Mouse (Mus musculus): ENCODE results near the gene Thnsl2. TPM values are rescaled to one million over a fixed set of nuclear protein-coding genes. Genes with fewer than 3 reads are reported as not detected.
A peak's percentile ranks its signal among the peaks of the same experiment; 100 is the strongest.

The Thnsl2 gene
- total and polyA plus RNA-seq, 2 experiments from 2014 or later = 4.9 to 7.3 TPM

GRCm38 (mm10) chr6:71154861-71155260 is 10.6 kb upstream of the Thnsl2 start:
- ATAC-seq (ENCODE audit: low FRiP score) = no peak
- H3K9me3 ChIP-seq (ENCODE audit: low read length) = no peaks in the 10 kb centered on the region
- TF ChIP-seq CTCF (IDR thresholded peaks at IDR 0.05) = no peak
- H3K4me1 ChIP-seq (ENCODE audit: insufficient read depth, low read length) = no peaks in the 10 kb centered on the region
- H3K36me3 ChIP-seq (ENCODE audit: insufficient read depth, low read length) = no peaks in the 10 kb centered on the region
- no peaks in the 10 kb centered on the region for H3K27me3 ChIP-seq (ENCODE audit: insufficient read depth, low read length)
- no peak overlapping the region for H3K9ac ChIP-seq (replicated peaks; ENCODE audit: low read length, poor library complexity, severe bottlenecking)
- H3K27ac ChIP-seq (ENCODE audit: low read depth, low read length) = no peak overlapping the region
- no peak for DNase-seq (ENCODE audit: low spot score)
- H3K4me2 ChIP-seq (ENCODE audit: low read depth, low read length, poor library complexity, severe bottlenecking) = no peak overlapping the region
- no peak overlapping the region for H3K4me3 ChIP-seq (ENCODE audit: low read depth, low read length)
- WGBS = 81% methylated on average over 6 of the region's 6 CpGs

GRCm38 (mm10) chr6:71153486-71153885 is 9.2 kb upstream of the Thnsl2 start:
- Histone ChIP-seq H3K4me3 (ENCODE audit: low read depth, low read length) (no peak overlapping the region), H3K9me3 (ENCODE audit: low read length) (no peaks in the 10 kb centered on the region), H3K4me1 (ENCODE audit: insufficient read depth, low read length) (no peaks in the 10 kb centered on the region), H3K4me2 (ENCODE audit: low read depth, low read length, poor library complexity, severe bottlenecking) (no peak overlapping the region), H3K36me3 (ENCODE audit: insufficient read depth, low read length) (no peaks in the 10 kb centered on the region), H3K9ac (replicated peaks; ENCODE audit: low read length, poor library complexity, severe bottlenecking) (no peak overlapping the region), H3K27me3 (ENCODE audit: insufficient read depth, low read length) (no peaks in the 10 kb centered on the region), H3K27ac (ENCODE audit: low read depth, low read length) (no peak overlapping the region)
- DNase-seq (ENCODE audit: low spot score) (no peak), ATAC-seq (ENCODE audit: low FRiP score) (no peak)
- TF ChIP-seq CTCF (IDR thresholded peaks at IDR 0.05) = no peak
- WGBS = 88% methylated on average over 4 of the region's 4 CpGs

- Histone ChIP-seq H3K27ac (ENCODE audit: low read depth, low read length) (no peak overlapping the region), H3K27me3 (ENCODE audit: insufficient read depth, low read length) (no peaks in the 10 kb centered on the region), H3K36me3 (ENCODE audit: insufficient read depth, low read length) (no peaks in the 10 kb centered on the region), H3K4me3 (ENCODE audit: low read depth, low read length) (no peak overlapping the region), H3K4me1 (ENCODE audit: insufficient read depth, low read length) (no peaks in the 10 kb centered on the region), H3K9ac (replicated peaks; ENCODE audit: low read length, poor library complexity, severe bottlenecking) (no peak overlapping the region), H3K9me3 (ENCODE audit: low read length) (no peaks in the 10 kb centered on the region), H3K4me2 (ENCODE audit: low read depth, low read length, poor library complexity, severe bottlenecking) (no peak overlapping the region)
- DNase-seq (ENCODE audit: low spot score) (no peak), ATAC-seq (ENCODE audit: low FRiP score) (no peak)
- no peak for TF ChIP-seq CTCF (IDR thresholded peaks at IDR 0.05)
- WGBS = 33% methylated on average over 10 of the region's 10 CpGs
Observed at GRCm38 (mm10) chr6:71151098-71151497, 6.9 kb upstream of the Thnsl2 start.

GRCm38 (mm10) chr6:71149534-71149933 is 5.3 kb upstream of the Thnsl2 start:
- no peaks in the 10 kb centered on the region for H3K27me3 ChIP-seq (ENCODE audit: insufficient read depth, low read length)
- H3K9ac ChIP-seq (replicated peaks; ENCODE audit: low read length, poor library complexity, severe bottlenecking) = no peak overlapping the region
- H3K9me3 ChIP-seq (ENCODE audit: low read length) = no peaks in the 10 kb centered on the region
- no peak overlapping the region for H3K27ac ChIP-seq (ENCODE audit: low read depth, low read length)
- H3K4me3 ChIP-seq (ENCODE audit: low read depth, low read length) = no peak overlapping the region
- DNase-seq (ENCODE audit: low spot score) = peak; percentile 52
- TF ChIP-seq CTCF (IDR thresholded peaks at IDR 0.05) = peak; percentile 84
- no peak overlapping the region for H3K4me2 ChIP-seq (ENCODE audit: low read depth, low read length, poor library complexity, severe bottlenecking)
- no peaks in the 10 kb centered on the region for H3K36me3 ChIP-seq (ENCODE audit: insufficient read depth, low read length)
- WGBS = 17% methylated on average over 5 of the region's 5 CpGs
- H3K4me1 ChIP-seq (ENCODE audit: insufficient read depth, low read length) = no peaks in the 10 kb centered on the region
- no peak; the same call in 1 of the 2 replicates for ATAC-seq (ENCODE audit: low FRiP score)

GRCm38 (mm10) chr6:71148336-71148735 is 4.1 kb upstream of the Thnsl2 start:
- no peaks in the 10 kb centered on the region for H3K9me3 ChIP-seq (ENCODE audit: low read length)
- no peak overlapping the region for H3K4me2 ChIP-seq (ENCODE audit: low read depth, low read length, poor library complexity, severe bottlenecking)
- H3K27me3 ChIP-seq (ENCODE audit: insufficient read depth, low read length) = no peaks in the 10 kb centered on the region
- no peak overlapping the region for H3K9ac ChIP-seq (replicated peaks; ENCODE audit: low read length, poor library complexity, severe bottlenecking)
- H3K36me3 ChIP-seq (ENCODE audit: insufficient read depth, low read length) = no peaks in the 10 kb centered on the region
- no peak for TF ChIP-seq CTCF (IDR thresholded peaks at IDR 0.05)
- ATAC-seq (ENCODE audit: low FRiP score) = no peak
- no peak for DNase-seq (ENCODE audit: low spot score)
- WGBS = 73% methylated on average over 6 of the region's 6 CpGs
- H3K4me3 ChIP-seq (ENCODE audit: low read depth, low read length) = no peak overlapping the region
- H3K4me1 ChIP-seq (ENCODE audit: insufficient read depth, low read length) = 0 out of 2 replicates have a peak, but pooled peaks cover under 1% of the 10 kb centered on the region
- no peak overlapping the region for H3K27ac ChIP-seq (ENCODE audit: low read depth, low read length)

GRCm38 (mm10) chr6:71145288-71145989 is 1.2 kb upstream of the Thnsl2 start:
- ATAC-seq (ENCODE audit: low FRiP score) = no peak
- WGBS = 72% methylated on average over 3 of the region's 3 CpGs
- H3K4me2 ChIP-seq (ENCODE audit: low read depth, low read length, poor library complexity, severe bottlenecking) = no peak overlapping the region
- H3K36me3 ChIP-seq (ENCODE audit: insufficient read depth, low read length) = no peaks in the 10 kb centered on the region
- TF ChIP-seq CTCF (IDR thresholded peaks at IDR 0.05) = no peak
- no peak overlapping the region for H3K27ac ChIP-seq (ENCODE audit: low read depth, low read length)
- peaks cover 4% of the 10 kb centered on the region; the same call in 1 of the 2 replicates for H3K4me1 ChIP-seq (ENCODE audit: insufficient read depth, low read length)
- H3K27me3 ChIP-seq (ENCODE audit: insufficient read depth, low read length) = no peaks in the 10 kb centered on the region
- no peak overlapping the region for H3K9ac ChIP-seq (replicated peaks; ENCODE audit: low read length, poor library complexity, severe bottlenecking)
- DNase-seq (ENCODE audit: low spot score) = no peak
- no peak overlapping the region for H3K4me3 ChIP-seq (ENCODE audit: low read depth, low read length)
- H3K9me3 ChIP-seq (ENCODE audit: low read length) = no peaks in the 10 kb centered on the region

Measured in midbrain, postnatal 0 days (tissue).